Mouse (Mus musculus) intestine, postnatal 0 days (tissue): ENCODE measurements around the gene Reps1. TPM values are rescaled to one million over a fixed set of nuclear protein-coding genes. Genes with fewer than 3 reads are reported as not detected.
A peak's percentile ranks its signal among the peaks of the same experiment; 100 is the strongest.

ENCODE experiments used
- ATAC-seq: fragments of 200-750 bp; cut with Nextera tagmentation; 2 replicates; pipeline ENCODE4 v1.8.0; 2017; ENCODE audit warnings: mild to moderate bottlenecking, moderate TSS enrichment, moderate library complexity
- H3K27ac ChIP-seq: fragments of 300-500 bp; sonication (generic); 2 replicates; pipeline ENCODE4 v1.5.1; 2014; ENCODE audit warnings: mild to moderate bottlenecking, low read depth, low read length, moderate library complexity
- H3K27me3 ChIP-seq: fragments of 300-500 bp; sonication (generic); replicated peaks from 2 replicates; pipeline ENCODE4 v1.6.1; 2014; ENCODE audit warnings: low read length, mixed read lengths; ENCODE audit not compliant: control insufficient read depth, insufficient read depth
- H3K36me3 ChIP-seq: fragments of 300-500 bp; sonication (generic); 2 replicates; pipeline ENCODE4 v1.6.1; 2014; ENCODE audit warnings: mild to moderate bottlenecking, moderate library complexity; ENCODE audit not compliant: control insufficient read depth, insufficient read depth
- H3K4me1 ChIP-seq: fragments of 300-500 bp; sonication (generic); replicated peaks from 2 replicates; pipeline ENCODE4 v1.6.1; 2014; ENCODE audit warnings: antibody characterized with exemption, low read length, mixed read lengths; ENCODE audit not compliant: control insufficient read depth, insufficient read depth
- H3K4me2 ChIP-seq: fragments of 300-500 bp; sonication (generic); replicated peaks from 2 replicates; pipeline ENCODE4 v1.6.1; 2014; ENCODE audit warnings: low read depth, mild to moderate bottlenecking, moderate library complexity
- H3K4me3 ChIP-seq: fragments of 300-500 bp; sonication (generic); 2 replicates; pipeline ENCODE4 v1.5.1; 2014; ENCODE audit warnings: low read depth, low read length
- H3K9ac ChIP-seq: fragments of 300-500 bp; sonication (generic); 2 replicates; pipeline ENCODE4 v1.6.1; 2014; ENCODE audit warnings: mild to moderate bottlenecking, low read depth, low read length
- H3K9me3 ChIP-seq: fragments of 300-500 bp; sonication (generic); 2 replicates; pipeline ENCODE4 v1.6.1; 2016; ENCODE audit warnings: mixed run types; ENCODE audit not compliant: control insufficient read depth
- CTCF ChIP-seq: sonication (generic); IDR thresholded peaks from 2 replicates; pipeline ENCODE4 v1.5.1; 2016; ENCODE audit warnings: low read depth, mild to moderate bottlenecking, control low read depth, antibody characterized with exemption, moderate library complexity
- WGBS: fragments of 180-500 bp; shearing (Covaris S2); extraction: QIAGEN DNeasy Blood & Tissue Kit; methylation state at CpG from one replicate; pipeline ENCODE4 v1.1.7; 2014; 5-methylcytosine and 5-hydroxymethylcytosine counted together
- polyA plus RNA-seq: library from polyadenylated mRNA; unstranded; fragments of >200 nt; fragmentation: Nextera tagmentation; extraction: Ambion mirVana; gene quantifications from 2 replicates; pipeline ENCODE4 v1.2.1, GENCODE M21; 2015

The Reps1 gene
- polyA plus RNA-seq, 1 experiment from 2014 or later, result 7.7 TPM

- H3K36me3 ChIP-seq, result no peaks in the 10 kb centered on the region
- H3K4me2 ChIP-seq, result 0 out of 2 replicates have a peak overlapping the region, but pooled peaks have one; percentile 10
- WGBS, result 58% methylated on average over 13 of the region's 13 CpGs
- H3K4me3 ChIP-seq, result no peak overlapping the region
- H3K27ac ChIP-seq, result no peak overlapping the region
- peak; percentile 40 for ATAC-seq
- no peak for TF ChIP-seq CTCF
- peaks cover 4% of the 10 kb centered on the region; the same call in 1 of the 2 replicates for H3K4me1 ChIP-seq
- H3K9ac ChIP-seq, result no peak overlapping the region
- H3K27me3 ChIP-seq, result no peaks in the 10 kb centered on the region
- no peaks in the 10 kb centered on the region for H3K9me3 ChIP-seq
Measured at GRCm38 (mm10) chr10:18059807-18060206, 4.1 kb downstream of the Reps1 start.

GRCm38 (mm10) chr10:18060778-18061177 lies 5.1 kb downstream of the Reps1 start:
- no peak for ATAC-seq
- H3K9ac ChIP-seq, result no peak overlapping the region
- H3K4me2 ChIP-seq, result no peak overlapping the region
- H3K4me1 ChIP-seq, result peaks cover 4% of the 10 kb centered on the region; the same call in 1 of the 2 replicates
- WGBS, result 74% methylated on average over 2 of the region's 2 CpGs
- no peaks in the 10 kb centered on the region for H3K36me3 ChIP-seq
- TF ChIP-seq CTCF, result no peak
- no peak overlapping the region for H3K4me3 ChIP-seq
- H3K9me3 ChIP-seq, result no peaks in the 10 kb centered on the region
- no peak overlapping the region for H3K27ac ChIP-seq
- no peaks in the 10 kb centered on the region for H3K27me3 ChIP-seq

GRCm38 (mm10) chr10:18061533-18061932 lies 5.9 kb downstream of the Reps1 start:
- Histone ChIP-seq H3K36me3 (no peaks in the 10 kb centered on the region), H3K9me3 (no peaks in the 10 kb centered on the region), H3K27ac (no peak overlapping the region), H3K4me2 (no peak overlapping the region), H3K27me3 (no peaks in the 10 kb centered on the region), H3K9ac (no peak overlapping the region), H3K4me1 (peaks cover 4% of the 10 kb centered on the region; the same call in 1 of the 2 replicates), H3K4me3 (no peak overlapping the region)
- no peak for TF ChIP-seq CTCF
- WGBS, result 93% methylated on average over 4 of the region's 4 CpGs
- ATAC-seq, result no peak

GRCm38 (mm10) chr10:18064606-18065228 lies 9.1 kb downstream of the Reps1 start:
- no peaks in the 10 kb centered on the region; the same call in 1 of the 2 replicates for H3K4me1 ChIP-seq
- H3K9me3 ChIP-seq, result no peaks in the 10 kb centered on the region
- H3K27me3 ChIP-seq, result no peaks in the 10 kb centered on the region
- H3K36me3 ChIP-seq, result no peaks in the 10 kb centered on the region
- H3K4me3 ChIP-seq, result no peak overlapping the region
- ATAC-seq, result no peak
- H3K27ac ChIP-seq, result no peak overlapping the region
- 89% methylated on average over 7 of the region's 7 CpGs for WGBS
- H3K9ac ChIP-seq, result no peak overlapping the region
- TF ChIP-seq CTCF, result no peak
- H3K4me2 ChIP-seq, result no peak overlapping the region

- Histone ChIP-seq H3K27me3 (no peaks in the 10 kb centered on the region), H3K4me2 (no peak overlapping the region), H3K4me1 (no peaks in the 10 kb centered on the region), H3K9ac (no peak overlapping the region), H3K36me3 (no peaks in the 10 kb centered on the region), H3K4me3 (no peak overlapping the region), H3K9me3 (no peaks in the 10 kb centered on the region), H3K27ac (no peak overlapping the region)
- ATAC-seq, result no peak
- TF ChIP-seq CTCF, result no peak
- 61% methylated on average over 10 of the region's 10 CpGs for WGBS
Measured at GRCm38 (mm10) chr10:18066031-18066439, 10.4 kb downstream of the Reps1 start.

- H3K27me3 ChIP-seq, result no peaks in the 10 kb centered on the region
- H3K27ac ChIP-seq, result no peak overlapping the region
- H3K9ac ChIP-seq, result no peak overlapping the region
- no peaks in the 10 kb centered on the region for H3K9me3 ChIP-seq
- no peak overlapping the region for H3K4me2 ChIP-seq
- no peak overlapping the region for H3K4me3 ChIP-seq
- no peak for ATAC-seq
- no peaks in the 10 kb centered on the region for H3K36me3 ChIP-seq
- WGBS, result 50% methylated on average over 10 of the region's 10 CpGs
- H3K4me1 ChIP-seq, result no peaks in the 10 kb centered on the region
- TF ChIP-seq CTCF, result no peak
Measured at GRCm38 (mm10) chr10:18067761-18068446, 12.2 kb downstream of the Reps1 start.
